Mouse (Mus musculus) brain, embryonic 14.5 days (tissue): Measurements from ENCODE around the gene Sntb2. TPM values are rescaled to one million over a fixed set of nuclear protein-coding genes. Genes with fewer than 3 reads are reported as not detected.

Experiments used
- DNase-seq: peaks from one replicate; pipeline ENCODE4 v3.0.0-alpha.2; 2011; ENCODE audit warnings: low read depth
- CTCF ChIP-seq: fragments of 200-500 bp; IDR thresholded peaks from 2 replicates; pipeline ENCODE4 v1.5.1; 2012; ENCODE audit warnings: inconsistent platforms, mild to moderate bottlenecking, moderate library complexity, borderline replicate concordance; ENCODE audit not compliant: insufficient read depth, insufficient read length; ENCODE audit errors: extremely low read depth
- POLR2A ChIP-seq: fragments of 200-500 bp; IDR thresholded peaks from 2 replicates; pipeline ENCODE4 v1.6.1; 2012; ENCODE audit warnings: mild to moderate bottlenecking, inconsistent platforms, borderline replicate concordance; ENCODE audit not compliant: poor library complexity, insufficient read depth, insufficient read length, severe bottlenecking; ENCODE audit errors: extremely low read depth
- polyA plus RNA-seq: library from polyadenylated mRNA; depleted of rRNA; stranded (reverse); fragments of >200 nt; gene quantifications from 2 replicates; pipeline ENCODE4 v1.2.3, GENCODE M21; 2012

Gene Sntb2
- polyA plus RNA-seq, 1 experiment, result 5.7 TPM

DNA sequence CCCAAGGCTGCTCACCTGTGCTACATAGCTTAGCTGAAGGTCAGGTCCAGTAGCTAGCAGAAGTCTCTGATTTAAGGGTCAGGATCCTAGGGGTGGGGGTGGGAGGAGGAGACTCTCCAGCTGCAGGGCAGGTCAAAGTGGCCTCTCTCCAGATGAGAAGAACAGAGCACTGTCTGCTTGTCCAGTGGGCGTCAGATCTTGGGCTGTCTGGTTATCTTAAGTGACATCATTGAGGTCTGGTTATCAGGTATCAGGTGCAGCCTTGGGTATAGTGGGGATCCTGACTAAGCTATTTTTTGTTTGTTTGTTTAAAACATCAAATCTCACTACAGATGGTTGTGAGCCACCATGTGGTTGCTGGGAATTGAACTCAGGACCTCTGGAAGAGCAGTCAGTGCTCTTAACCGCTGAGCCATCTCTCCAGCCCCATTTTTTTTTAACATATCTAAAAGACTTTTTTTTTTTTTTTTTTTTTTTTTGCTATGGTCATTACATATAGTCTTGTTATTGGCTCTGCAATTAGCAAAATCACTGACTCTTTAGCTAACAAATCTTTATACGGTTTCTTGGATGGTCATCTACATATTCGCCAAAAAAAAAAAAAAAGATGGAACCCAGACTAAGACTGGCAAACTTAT lies 1.9 kb upstream of the Sntb2 start:
- DNase-seq, result no peak
- no peak for TF ChIP-seq POLR2A

- DNase-seq, result no peak
- no peak for TF ChIP-seq CTCF
Observed at GRCm38 (mm10) chr8:106934226-106934977, 1.1 kb upstream of the Sntb2 start.

DNA sequence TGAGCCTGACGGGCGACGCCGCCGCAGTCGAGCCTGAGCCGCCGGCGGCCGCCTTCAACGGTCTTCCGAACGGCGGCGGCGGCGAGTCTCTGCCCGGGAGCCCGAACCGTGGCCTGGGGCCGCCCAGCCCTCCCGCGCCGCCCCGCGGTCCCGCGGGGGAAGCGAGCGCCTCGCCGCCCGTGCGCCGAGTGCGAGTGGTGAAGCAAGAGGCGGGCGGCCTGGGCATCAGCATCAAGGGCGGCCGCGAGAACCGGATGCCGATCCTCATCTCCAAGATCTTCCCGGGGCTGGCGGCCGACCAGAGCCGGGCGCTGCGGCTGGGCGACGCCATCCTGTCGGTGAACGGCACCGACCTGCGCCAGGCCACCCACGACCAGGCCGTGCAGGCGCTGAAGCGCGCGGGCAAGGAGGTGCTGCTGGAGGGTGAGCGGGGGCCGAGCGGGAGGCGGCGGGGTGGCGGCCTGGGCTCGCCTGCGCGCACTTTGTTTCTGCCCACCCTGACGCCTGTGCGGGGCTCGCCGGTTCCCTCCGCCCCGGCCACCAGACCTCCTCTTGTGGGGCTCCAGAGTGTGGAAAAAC lies 438 bp downstream of the Sntb2 start:
- TF ChIP-seq POLR2A (no peak), CTCF (no peak)
- DNase-seq, result peak; percentile 49

- DNase-seq, result peak; percentile 95
- TF ChIP-seq CTCF (no peak), POLR2A (no peak)
Observed at GRCm38 (mm10) chr8:106936478-106937051, 1.0 kb downstream of the Sntb2 start.

- TF ChIP-seq CTCF (no peak), POLR2A (no peak)
- no peak for DNase-seq
Observed at GRCm38 (mm10) chr8:106937081-106937800, 1.7 kb downstream of the Sntb2 start.

DNA sequence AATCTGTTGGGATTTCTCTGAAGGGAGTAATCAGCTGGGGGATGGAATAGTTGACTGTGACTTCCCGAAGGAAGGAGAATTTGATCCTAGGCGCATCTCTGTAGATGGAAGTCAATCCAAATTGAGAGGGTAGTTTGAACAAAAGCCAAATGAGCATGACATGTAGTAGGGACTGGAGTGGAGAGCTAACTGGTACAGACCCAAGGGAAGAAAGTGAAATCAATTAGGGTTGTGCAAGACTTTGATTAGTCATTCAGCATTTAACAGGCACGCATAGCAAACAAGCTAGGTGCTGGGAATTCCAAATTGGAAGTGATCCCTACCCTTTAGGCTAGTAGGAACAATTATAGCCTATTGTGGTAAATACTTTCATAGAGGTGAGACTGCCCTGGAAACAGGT lies 6.3 kb downstream of the Sntb2 start:
- TF ChIP-seq CTCF, result no peak
- no peak for TF ChIP-seq POLR2A
- no peak for DNase-seq

- no peak for DNase-seq
- TF ChIP-seq POLR2A (no peak), CTCF (no peak)
Observed at GRCm38 (mm10) chr8:106943874-106944418, 8.4 kb downstream of the Sntb2 start.

GRCm38 (mm10) chr8:106944756-106945155 lies 9.2 kb downstream of the Sntb2 start:
- peak; percentile 22 for DNase-seq
- TF ChIP-seq POLR2A (no peak), CTCF (no peak)

DNA sequence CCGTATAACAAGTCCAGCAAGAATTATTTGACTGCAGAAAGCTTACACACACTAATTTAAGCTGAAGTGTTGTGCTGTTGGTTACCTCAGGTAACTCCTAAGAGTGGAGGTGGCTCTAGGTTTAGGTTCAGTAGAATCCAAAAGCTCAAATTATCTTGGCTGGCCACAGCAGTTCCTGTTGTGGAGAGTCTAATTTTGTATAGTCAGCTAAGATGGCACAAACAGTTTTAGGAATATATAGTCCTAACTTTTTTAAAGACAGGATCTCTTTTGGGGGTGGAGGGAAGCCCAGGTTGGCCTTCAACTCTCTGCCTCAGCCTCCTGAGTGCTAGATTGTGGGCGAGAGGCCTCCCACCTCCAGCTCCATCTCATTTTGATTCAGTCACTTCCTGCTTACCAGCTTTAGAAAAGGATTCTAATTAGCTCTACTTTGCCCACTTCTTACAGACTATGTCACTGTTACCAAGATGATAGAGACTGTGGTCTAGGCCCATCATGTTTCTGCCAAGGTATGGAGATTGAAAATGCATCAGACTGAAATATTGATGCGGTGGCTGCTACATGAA lies 13.2 kb downstream of the Sntb2 start:
- no peak for DNase-seq
- TF ChIP-seq POLR2A, result no peak

DNA sequence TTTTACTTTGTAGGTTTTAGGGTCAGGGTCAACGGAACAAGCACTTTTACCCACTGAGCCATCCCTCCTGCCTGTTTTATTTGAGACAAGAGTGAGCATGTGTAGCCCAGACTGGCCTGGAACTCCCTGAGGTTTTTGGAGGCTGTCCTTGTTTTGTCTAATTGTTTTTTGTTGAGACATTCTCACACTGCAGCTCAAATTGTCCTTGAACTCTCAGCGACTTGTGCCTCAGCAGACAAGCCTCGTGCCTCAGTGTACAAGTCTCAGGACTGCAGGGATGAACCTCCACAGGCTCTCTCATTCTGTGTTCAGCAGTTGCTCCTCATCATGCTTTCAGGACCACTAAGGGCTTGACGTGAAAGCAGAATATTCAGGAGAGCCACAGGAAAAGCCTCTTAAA lies 16.2 kb downstream of the Sntb2 start:
- TF ChIP-seq CTCF (no peak), POLR2A (no peak)
- no peak for DNase-seq

- no peak for TF ChIP-seq POLR2A
- no peak for TF ChIP-seq CTCF
- DNase-seq, result no peak
Observed at GRCm38 (mm10) chr8:106953571-106953970, 18.0 kb downstream of the Sntb2 start.

DNA sequence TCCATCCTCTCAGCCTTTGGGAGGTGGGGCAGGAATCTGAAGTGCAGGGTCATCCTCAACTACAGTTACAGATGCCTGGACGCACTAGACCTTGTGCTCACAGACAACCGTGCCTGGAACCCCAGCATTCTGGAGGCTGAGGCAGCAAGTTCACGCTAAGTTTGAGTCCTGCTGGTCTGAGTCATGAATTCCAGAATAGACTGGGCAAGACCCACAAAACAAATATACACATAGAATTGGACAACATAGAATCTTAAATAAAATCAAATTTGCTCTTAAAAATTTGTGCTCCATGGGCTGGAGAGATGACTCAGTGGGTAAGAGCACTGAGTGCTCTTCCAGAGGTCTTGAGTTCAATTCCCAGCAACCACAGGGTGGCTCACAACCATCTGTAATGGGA lies 21.5 kb downstream of the Sntb2 start:
- DNase-seq, result no peak
- no peak for TF ChIP-seq POLR2A
- no peak for TF ChIP-seq CTCF
